Mouse (Mus musculus) megakaryocyte, embryonic 14.5 days (primary cell): ENCODE data around the gene Cat. TPM values are rescaled to one million over a fixed set of nuclear protein-coding genes. Genes with fewer than 3 reads are reported as not detected.

Experiments
- H3K27me3 ChIP-seq: replicated peaks from 2 replicates; pipeline ENCODE3; 2012; ENCODE audit warnings: inconsistent platforms
- H3K36me3 ChIP-seq: replicated peaks from 2 replicates; pipeline ENCODE3; 2012; ENCODE audit warnings: low read length, inconsistent platforms, mixed read lengths
- H3K4me1 ChIP-seq: 2 replicates; pipeline ENCODE4 v1.6.1; 2012; ENCODE audit warnings: inconsistent platforms
- H3K4me3 ChIP-seq: replicated peaks from 2 replicates; pipeline ENCODE3; 2012; ENCODE audit warnings: moderate library complexity, mild to moderate bottlenecking, inconsistent platforms
- H3K9me3 ChIP-seq: 2 replicates; pipeline ENCODE4 v1.6.1; 2012; ENCODE audit warnings: inconsistent platforms
- FLI1 ChIP-seq: IDR thresholded peaks from 2 replicates; pipeline ENCODE4 v1.6.1; 2012; ENCODE audit warnings: low read length, inconsistent platforms, mixed read lengths
- GATA1 ChIP-seq: IDR thresholded peaks from 3 replicates; pipeline ENCODE4 v1.6.1; 2012; ENCODE audit warnings: mixed read lengths, low read length, inconsistent platforms, borderline replicate concordance
- polyA plus RNA-seq: library from polyadenylated mRNA; stranded (reverse); fragments of >175 nt; gene quantifications from 2 replicates; pipeline ENCODE4 v1.2.3, GENCODE M21; 2012; ENCODE audit warnings: low replicate concordance; ENCODE audit not compliant: insufficient read depth

Gene Cat
- polyA plus RNA-seq, 1 experiment = 42.4 TPM

- TF ChIP-seq FLI1 (no peak), GATA1 (no peak)
- H3K27me3 ChIP-seq = peaks cover 41% of the 10 kb centered on the region
- H3K36me3 ChIP-seq = no peaks in the 10 kb centered on the region
- no peaks in the 10 kb centered on the region for H3K9me3 ChIP-seq
- H3K4me1 ChIP-seq = no peaks in the 10 kb centered on the region
- H3K4me3 ChIP-seq = no peak overlapping the region
These were observed 39.2 kb downstream of the Cat start for GRCm38 (mm10) chr2:103445776-103446175.

DNA sequence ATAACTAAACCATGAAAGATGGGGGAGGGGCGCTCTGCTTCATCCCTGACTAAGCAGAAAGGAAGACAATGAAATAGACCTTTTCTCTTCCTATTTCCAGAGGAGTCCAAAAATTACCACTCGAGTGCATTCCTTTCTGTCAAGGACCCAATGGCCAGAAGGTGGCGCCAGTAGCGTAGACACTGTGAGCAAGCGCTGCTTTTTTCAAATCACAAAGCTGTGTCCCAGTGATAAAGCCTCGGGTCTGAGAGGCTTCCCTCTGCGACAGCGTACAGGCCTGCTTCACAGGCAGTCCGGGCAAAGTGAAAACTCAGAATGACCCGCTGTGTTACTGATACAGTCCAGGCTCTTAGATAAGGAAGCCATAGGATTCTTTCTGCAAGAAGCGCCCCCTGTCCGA is 45.2 kb downstream of the Cat start:
- H3K4me3 ChIP-seq = peak overlapping the region; percentile 59
- TF ChIP-seq GATA1 (no peak), FLI1 (no peak)
- no peaks in the 10 kb centered on the region for H3K36me3 ChIP-seq
- no peaks in the 10 kb centered on the region for H3K9me3 ChIP-seq
- H3K27me3 ChIP-seq = peaks cover 63% of the 10 kb centered on the region
- H3K4me1 ChIP-seq = peaks cover 20% of the 10 kb centered on the region

- TF ChIP-seq GATA1 = no peak
- TF ChIP-seq FLI1 = no peak
- Histone ChIP-seq H3K27me3 (peaks cover 62% of the 10 kb centered on the region), H3K36me3 (no peaks in the 10 kb centered on the region), H3K4me3 (peak overlapping the region; percentile 12), H3K4me1 (peaks cover 24% of the 10 kb centered on the region), H3K9me3 (no peaks in the 10 kb centered on the region)
These were observed 45.8 kb downstream of the Cat start for GRCm38 (mm10) chr2:103439071-103439622.

- peaks cover 50% of the 10 kb centered on the region for H3K27me3 ChIP-seq
- no peaks in the 10 kb centered on the region for H3K36me3 ChIP-seq
- peaks cover 29% of the 10 kb centered on the region for H3K4me1 ChIP-seq
- H3K4me3 ChIP-seq = no peak overlapping the region
- no peak for TF ChIP-seq GATA1
- no peak for TF ChIP-seq FLI1
- H3K9me3 ChIP-seq = no peaks in the 10 kb centered on the region
These were observed 48.4 kb downstream of the Cat start for GRCm38 (mm10) chr2:103436534-103436933.

DNA sequence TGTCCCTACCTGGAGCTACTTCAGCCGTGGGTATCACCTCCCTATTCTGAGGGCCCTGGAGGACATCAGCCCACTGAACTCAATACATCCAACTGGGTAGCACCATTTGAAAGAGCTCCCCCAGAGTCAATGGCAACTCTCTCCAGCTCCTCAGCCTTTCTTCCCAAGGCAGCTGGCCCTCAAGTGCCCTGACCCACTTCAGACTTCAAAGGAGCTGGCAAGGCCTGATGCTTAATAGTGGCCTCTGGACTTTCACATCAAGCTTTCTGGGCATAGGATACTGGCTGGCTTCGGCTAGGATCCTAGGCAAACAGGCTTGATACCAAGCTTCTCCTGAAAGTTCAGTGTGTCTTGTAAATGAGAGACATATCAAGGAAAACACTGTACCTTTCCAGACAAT is 49.9 kb downstream of the Cat start:
- Histone ChIP-seq H3K9me3 (no peaks in the 10 kb centered on the region), H3K4me3 (no peak overlapping the region), H3K4me1 (peaks cover 29% of the 10 kb centered on the region), H3K27me3 (peaks cover 54% of the 10 kb centered on the region), H3K36me3 (no peaks in the 10 kb centered on the region)
- no peak for TF ChIP-seq GATA1
- TF ChIP-seq FLI1 = no peak

- Histone ChIP-seq H3K9me3 (no peaks in the 10 kb centered on the region), H3K27me3 (peaks cover 58% of the 10 kb centered on the region), H3K4me1 (peaks cover 17% of the 10 kb centered on the region), H3K4me3 (no peak overlapping the region), H3K36me3 (no peaks in the 10 kb centered on the region)
- TF ChIP-seq FLI1 (no peak), GATA1 (no peak)
These were observed 52.2 kb downstream of the Cat start for GRCm38 (mm10) chr2:103432695-103433275.

DNA sequence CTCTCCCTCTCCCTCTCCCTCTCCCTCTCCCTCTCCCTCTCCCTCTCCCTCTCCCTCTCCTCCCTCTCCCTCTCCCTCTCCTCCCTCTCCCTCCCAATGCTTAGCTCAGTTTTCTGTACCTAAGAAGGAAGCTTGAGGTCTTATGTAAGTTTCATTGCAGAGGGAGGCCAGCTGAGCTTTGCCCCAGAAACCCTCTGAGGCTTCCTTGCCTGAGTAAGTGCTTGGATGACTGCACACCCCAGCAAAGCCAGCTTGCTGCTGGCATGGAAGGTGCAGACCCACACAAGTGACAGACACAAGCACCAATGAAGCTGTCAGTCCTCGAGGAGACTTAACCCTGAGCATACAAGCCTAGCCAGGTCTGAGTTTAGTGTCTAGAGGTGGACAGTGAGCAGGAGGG is 54.2 kb downstream of the Cat start:
- Histone ChIP-seq H3K9me3 (no peaks in the 10 kb centered on the region), H3K27me3 (peaks cover 50% of the 10 kb centered on the region), H3K36me3 (no peaks in the 10 kb centered on the region), H3K4me3 (no peak overlapping the region), H3K4me1 (peaks cover 13% of the 10 kb centered on the region)
- TF ChIP-seq GATA1 = no peak
- no peak for TF ChIP-seq FLI1

- no peak for TF ChIP-seq GATA1
- no peak for TF ChIP-seq FLI1
- Histone ChIP-seq H3K36me3 (no peaks in the 10 kb centered on the region), H3K27me3 (peaks cover 47% of the 10 kb centered on the region), H3K9me3 (no peaks in the 10 kb centered on the region), H3K4me3 (no peak overlapping the region), H3K4me1 (peaks cover 5% of the 10 kb centered on the region; the same call in 1 of the 2 replicates)
These were observed 56.6 kb downstream of the Cat start for GRCm38 (mm10) chr2:103428356-103428755.

DNA sequence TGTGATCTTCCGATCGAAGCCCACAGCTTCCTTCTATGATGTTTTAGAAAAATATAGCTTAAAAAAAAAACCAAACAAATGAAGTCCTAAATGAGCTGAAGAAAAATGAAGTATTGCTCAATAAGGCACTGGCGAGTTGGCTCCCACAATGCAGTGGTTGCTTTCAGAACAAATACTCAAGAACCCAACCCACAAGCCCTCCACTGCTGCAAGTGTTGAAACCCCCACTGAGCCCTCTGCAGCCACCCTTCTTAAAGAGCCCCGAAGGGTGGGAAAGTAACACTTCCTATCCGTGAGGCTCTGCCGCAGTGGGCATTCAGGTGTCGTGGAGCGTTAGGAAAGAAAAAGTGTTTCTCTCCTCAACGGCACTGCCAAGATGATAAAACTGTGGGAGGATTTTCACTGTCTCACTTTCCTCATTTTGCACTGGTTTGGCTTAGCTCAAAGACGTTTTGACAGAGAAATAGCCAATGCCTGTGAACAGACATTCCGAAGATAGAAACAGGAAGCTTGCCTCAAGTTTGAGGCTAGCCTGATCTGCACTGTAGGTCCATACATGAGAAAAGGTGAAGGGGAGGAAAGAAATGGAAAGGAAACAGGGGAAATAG is 59.4 kb downstream of the Cat start:
- Histone ChIP-seq H3K4me1 (no peaks in the 10 kb centered on the region), H3K36me3 (no peaks in the 10 kb centered on the region), H3K27me3 (peaks cover 52% of the 10 kb centered on the region), H3K9me3 (no peaks in the 10 kb centered on the region), H3K4me3 (no peak overlapping the region)
- TF ChIP-seq GATA1 (no peak), FLI1 (no peak)

DNA sequence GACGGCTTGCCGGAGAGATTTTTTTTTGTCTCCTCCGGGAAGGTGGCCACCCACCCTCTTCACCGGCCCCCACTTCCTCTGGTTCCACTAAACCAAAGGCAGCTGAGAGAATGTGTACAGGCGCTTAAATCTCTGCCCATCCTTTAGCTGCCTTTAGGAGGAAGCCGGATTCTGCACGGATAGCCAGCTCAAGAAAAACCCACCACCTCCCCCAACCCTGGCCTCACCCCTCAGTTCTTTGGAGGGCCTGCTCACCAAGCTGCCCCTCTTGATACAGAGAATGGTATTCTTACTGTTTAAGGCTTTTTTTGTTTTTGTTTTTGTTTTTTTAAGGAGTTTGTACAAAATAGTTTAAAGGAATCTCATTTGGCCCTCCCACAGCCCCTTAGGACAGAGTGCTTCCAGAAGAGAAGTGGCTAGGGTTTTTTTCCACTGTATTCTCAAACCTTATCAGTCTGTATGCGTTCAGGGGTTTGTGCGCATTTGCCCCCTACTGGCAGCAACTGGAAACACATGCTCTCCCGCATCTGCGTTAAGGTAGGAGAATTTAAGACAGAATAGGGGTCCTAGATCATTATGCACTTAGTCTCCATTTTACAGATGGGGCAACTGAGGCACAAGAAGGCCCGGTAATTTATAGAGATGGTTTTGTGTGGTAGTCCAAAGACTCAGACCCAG is 60.5 kb downstream of the Cat start:
- H3K4me1 ChIP-seq = no peaks in the 10 kb centered on the region
- no peak for TF ChIP-seq FLI1
- TF ChIP-seq GATA1 = no peak
- H3K9me3 ChIP-seq = no peaks in the 10 kb centered on the region
- H3K36me3 ChIP-seq = no peaks in the 10 kb centered on the region
- H3K4me3 ChIP-seq = no peak overlapping the region
- H3K27me3 ChIP-seq = peaks cover 45% of the 10 kb centered on the region
